Mouse (Mus musculus) stomach, embryonic 14.5 days (tissue): ENCODE data around the gene BC003965. TPM values are rescaled to one million over a fixed set of nuclear protein-coding genes. Genes with fewer than 3 reads are reported as not detected.

Source experiments
- ATAC-seq: fragments of 200-750 bp; cut with Nextera tagmentation; 2 replicates; pipeline ENCODE4 v1.8.0; 2017; ENCODE audit warnings: low read depth, moderate TSS enrichment; ENCODE audit not compliant: insufficient number of reproducible peaks, insufficient read depth, low FRiP score
- H3K27ac ChIP-seq: fragments of 300-500 bp; sonication (generic); 2 replicates; pipeline ENCODE4 v1.5.1; 2014; ENCODE audit warnings: mild to moderate bottlenecking, low read length, moderate library complexity, mixed read lengths
- H3K27me3 ChIP-seq: fragments of 300-500 bp; sonication (generic); 2 replicates; pipeline ENCODE4 v1.6.1; 2014; ENCODE audit warnings: low read length, control low read depth, mixed read lengths; ENCODE audit not compliant: control insufficient read depth, insufficient read depth
- H3K36me3 ChIP-seq: fragments of 300-500 bp; sonication (generic); 2 replicates; pipeline ENCODE4 v1.6.1; 2014; ENCODE audit warnings: mild to moderate bottlenecking, control low read depth, low read length, moderate library complexity, mixed read lengths; ENCODE audit not compliant: control insufficient read depth, insufficient read depth
- H3K4me1 ChIP-seq: fragments of 300-500 bp; sonication (generic); 2 replicates; pipeline ENCODE4 v1.6.1; 2014; ENCODE audit warnings: low read length, control low read depth, mixed read lengths; ENCODE audit not compliant: control insufficient read depth, insufficient read depth
- H3K4me2 ChIP-seq: fragments of 300-500 bp; sonication (generic); replicated peaks from 2 replicates; pipeline ENCODE4 v1.6.1; 2014; ENCODE audit warnings: low read depth, low read length, control low read depth
- H3K4me3 ChIP-seq: fragments of 300-500 bp; sonication (generic); 2 replicates; pipeline ENCODE4 v1.5.1; 2014; ENCODE audit warnings: low read depth, low read length, control low read depth
- H3K9ac ChIP-seq: fragments of 300-500 bp; sonication (generic); replicated peaks from 2 replicates; pipeline ENCODE4 v1.6.1; 2014; ENCODE audit warnings: low read depth, mild to moderate bottlenecking, control low read depth, low read length, moderate library complexity, mixed read lengths
- H3K9me3 ChIP-seq: fragments of 300-500 bp; sonication (generic); 2 replicates; pipeline ENCODE4 v1.6.1; 2016; ENCODE audit warnings: low read depth, low read length, control low read depth; ENCODE audit not compliant: control insufficient read depth
- WGBS: fragments of 180-500 bp; shearing (Covaris S2); extraction: QIAGEN DNeasy Blood & Tissue Kit; methylation state at CpG from one replicate; pipeline ENCODE4 v1.1.7; 2014; 5-methylcytosine and 5-hydroxymethylcytosine counted together
- polyA plus RNA-seq: library from polyadenylated mRNA; unstranded; fragments of >200 nt; fragmentation: Nextera tagmentation; extraction: Ambion mirVana; gene quantifications from 2 replicates; pipeline ENCODE4 v1.2.1, GENCODE M21; 2014

BC003965 gene
- polyA plus RNA-seq, 1 experiment from 2014 or later: 31.5 TPM

- Histone ChIP-seq H3K9ac (no peak overlapping the region), H3K4me3 (no peak overlapping the region), H3K9me3 (no peaks in the 10 kb centered on the region), H3K4me1 (no peaks in the 10 kb centered on the region), H3K27me3 (no peaks in the 10 kb centered on the region), H3K36me3 (peaks cover 58% of the 10 kb centered on the region), H3K27ac (no peak overlapping the region), H3K4me2 (no peak overlapping the region)
- 94% methylated on average over 4 of the region's 4 CpGs for WGBS
- no peak for ATAC-seq
Measured at GRCm38 (mm10) chr17:25202401-25202800, 18.0 kb downstream of the BC003965 start.

- H3K9me3 ChIP-seq: no peaks in the 10 kb centered on the region
- no peaks in the 10 kb centered on the region for H3K27me3 ChIP-seq
- H3K4me1 ChIP-seq: no peaks in the 10 kb centered on the region
- no peak overlapping the region for H3K4me3 ChIP-seq
- no peak overlapping the region for H3K4me2 ChIP-seq
- no peak for ATAC-seq
- H3K36me3 ChIP-seq: peaks cover 63% of the 10 kb centered on the region
- H3K9ac ChIP-seq: no peak overlapping the region
- H3K27ac ChIP-seq: no peak overlapping the region
- 81% methylated on average over 4 of the region's 4 CpGs for WGBS
Measured at GRCm38 (mm10) chr17:25210006-25210405, 25.7 kb downstream of the BC003965 start.

- Histone ChIP-seq H3K9ac (no peak overlapping the region), H3K27ac (no peak overlapping the region), H3K4me1 (no peaks in the 10 kb centered on the region), H3K36me3 (peaks cover 58% of the 10 kb centered on the region), H3K27me3 (no peaks in the 10 kb centered on the region), H3K9me3 (no peaks in the 10 kb centered on the region), H3K4me2 (no peak overlapping the region), H3K4me3 (no peak overlapping the region)
- ATAC-seq: no peak
- WGBS: 84% methylated on average over 15 of the region's 15 CpGs
Measured at GRCm38 (mm10) chr17:25210680-25211466, 26.5 kb downstream of the BC003965 start.

- no peaks in the 10 kb centered on the region for H3K27me3 ChIP-seq
- no peaks in the 10 kb centered on the region for H3K9me3 ChIP-seq
- H3K4me1 ChIP-seq: no peaks in the 10 kb centered on the region
- no peak overlapping the region for H3K4me3 ChIP-seq
- peaks cover 58% of the 10 kb centered on the region for H3K36me3 ChIP-seq
- H3K9ac ChIP-seq: no peak overlapping the region
- H3K4me2 ChIP-seq: no peak overlapping the region
- ATAC-seq: no peak
- WGBS: 88% methylated on average over 4 of the region's 4 CpGs
- no peak overlapping the region for H3K27ac ChIP-seq
Measured at GRCm38 (mm10) chr17:25211705-25212104, 27.4 kb downstream of the BC003965 start.

- no peaks in the 10 kb centered on the region for H3K9me3 ChIP-seq
- 82% methylated on average over 3 of the region's 3 CpGs for WGBS
- no peak overlapping the region for H3K4me2 ChIP-seq
- no peak for ATAC-seq
- no peak overlapping the region for H3K4me3 ChIP-seq
- no peak overlapping the region for H3K27ac ChIP-seq
- H3K36me3 ChIP-seq: peaks cover 38% of the 10 kb centered on the region
- no peak overlapping the region for H3K9ac ChIP-seq
- no peaks in the 10 kb centered on the region for H3K4me1 ChIP-seq
- H3K27me3 ChIP-seq: no peaks in the 10 kb centered on the region
Measured at GRCm38 (mm10) chr17:25215431-25215830, 31.1 kb downstream of the BC003965 start.

- no peaks in the 10 kb centered on the region for H3K9me3 ChIP-seq
- ATAC-seq: no peak
- WGBS: 90% methylated on average over 9 of the region's 9 CpGs
- H3K4me2 ChIP-seq: no peak overlapping the region
- H3K4me1 ChIP-seq: peaks cover 4% of the 10 kb centered on the region; the same call in 1 of the 2 replicates
- H3K9ac ChIP-seq: no peak overlapping the region
- no peak overlapping the region for H3K27ac ChIP-seq
- H3K36me3 ChIP-seq: peaks cover 23% of the 10 kb centered on the region
- no peaks in the 10 kb centered on the region for H3K27me3 ChIP-seq
- no peak overlapping the region for H3K4me3 ChIP-seq
Measured at GRCm38 (mm10) chr17:25218967-25219366, 34.6 kb downstream of the BC003965 start.

- H3K9ac ChIP-seq: no peak overlapping the region
- H3K9me3 ChIP-seq: no peaks in the 10 kb centered on the region
- no peak for ATAC-seq
- no peak overlapping the region for H3K4me3 ChIP-seq
- H3K4me2 ChIP-seq: no peak overlapping the region
- H3K36me3 ChIP-seq: peaks cover 20% of the 10 kb centered on the region
- H3K4me1 ChIP-seq: peaks cover 4% of the 10 kb centered on the region; the same call in 1 of the 2 replicates
- no peak overlapping the region for H3K27ac ChIP-seq
- H3K27me3 ChIP-seq: no peaks in the 10 kb centered on the region
- WGBS: 93% methylated on average over 15 of the region's 15 CpGs
Measured at GRCm38 (mm10) chr17:25219492-25220295, 35.3 kb downstream of the BC003965 start.

GRCm38 (mm10) chr17:25220746-25221145, 36.4 kb downstream of the BC003965 start:
- peaks cover 15% of the 10 kb centered on the region for H3K36me3 ChIP-seq
- no peak overlapping the region for H3K4me3 ChIP-seq
- peaks cover 4% of the 10 kb centered on the region; the same call in 1 of the 2 replicates for H3K4me1 ChIP-seq
- no peak overlapping the region for H3K9ac ChIP-seq
- ATAC-seq: no peak
- no peaks in the 10 kb centered on the region for H3K9me3 ChIP-seq
- H3K27ac ChIP-seq: no peak overlapping the region
- no peaks in the 10 kb centered on the region for H3K27me3 ChIP-seq
- no peak overlapping the region for H3K4me2 ChIP-seq
- 95% methylated on average over 1 of the region's 1 CpGs for WGBS
